Mouse (Mus musculus) midbrain, embryonic 10.5 days (tissue): ENCODE measurements around the gene Ppp1r15b. TPM values are rescaled to one million over a fixed set of nuclear protein-coding genes. Genes with fewer than 3 reads are reported as not detected.

Experiments
- polyA plus RNA-seq: library from polyadenylated mRNA; unstranded; fragments of >200 nt; fragmentation: Nextera tagmentation; extraction: Ambion mirVana; gene quantifications from 2 replicates; pipeline ENCODE4 v1.2.1, GENCODE M21; 2016

Gene Ppp1r15b
- polyA plus RNA-seq, 1 experiment from 2014 or later, result 48.9 TPM

Other genes with a start within 250 kb of the Ppp1r15b start
- 34.6 and 37.7 TPM in 2 replicates for gene Mdm4, start 100.6 kb upstream of the Ppp1r15b start, polyA plus RNA-seq
- 14.1 and 18.2 TPM in 2 replicates for gene Pik3c2b, start 85.5 kb upstream of the Ppp1r15b start, polyA plus RNA-seq
- 12.5 and 15.7 TPM in 2 replicates for gene Plekha6, start 33.1 kb downstream of the Ppp1r15b start, polyA plus RNA-seq
- gene Golt1a, start 178.7 kb downstream of the Ppp1r15b start, polyA plus RNA-seq, result not detected in 2 replicates
- not detected in 2 replicates for gene Kiss1, start 190.7 kb downstream of the Ppp1r15b start, polyA plus RNA-seq
- gene Ren1, start 219.4 kb downstream of the Ppp1r15b start, polyA plus RNA-seq, result not detected in 2 replicates
- 3.4 and 3.9 TPM in 2 replicates for gene Etnk2, start 232.4 kb downstream of the Ppp1r15b start, polyA plus RNA-seq